Mouse (Mus musculus) ovary, postnatal 10 days (tissue): Measurements from ENCODE around the gene Zfp609.
"Not testable (repeated sequence)": the region's sequence is repeated elsewhere in the genome, so short reads cannot be mapped to it uniquely, and the experiment has no call there.

ENCODE experiments used
- DNase-seq: peaks from one replicate; pipeline ENCODE4 v3.0.0; 2022; ENCODE audit warnings: low spot score

Gene Zfp609

DNA sequence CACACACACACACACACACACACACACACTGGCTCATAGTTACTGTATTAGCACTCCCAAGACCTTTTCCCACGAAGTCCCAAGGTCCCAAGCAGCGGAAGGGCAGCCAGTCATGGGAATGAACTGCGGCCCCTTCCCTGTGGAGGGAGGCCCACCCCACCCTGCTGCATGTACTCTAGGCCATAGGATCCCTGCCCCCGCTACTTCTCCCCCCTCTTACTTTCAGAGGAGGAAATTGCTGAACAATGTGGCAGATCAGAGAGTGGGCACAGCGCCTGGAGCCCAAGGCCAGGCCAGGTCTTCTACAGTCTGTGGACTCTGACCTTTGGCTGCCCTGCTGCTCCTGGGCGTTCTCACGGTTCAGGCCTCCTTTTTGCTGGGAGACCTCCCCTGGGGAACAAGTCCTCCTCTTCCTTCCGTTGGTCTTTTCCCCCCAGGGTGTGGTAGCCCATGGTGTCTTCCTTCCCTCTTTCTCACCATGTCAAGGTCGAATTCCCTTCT is 155.9 kb downstream of the Zfp609 start:
- DNase-seq: no peak

DNA sequence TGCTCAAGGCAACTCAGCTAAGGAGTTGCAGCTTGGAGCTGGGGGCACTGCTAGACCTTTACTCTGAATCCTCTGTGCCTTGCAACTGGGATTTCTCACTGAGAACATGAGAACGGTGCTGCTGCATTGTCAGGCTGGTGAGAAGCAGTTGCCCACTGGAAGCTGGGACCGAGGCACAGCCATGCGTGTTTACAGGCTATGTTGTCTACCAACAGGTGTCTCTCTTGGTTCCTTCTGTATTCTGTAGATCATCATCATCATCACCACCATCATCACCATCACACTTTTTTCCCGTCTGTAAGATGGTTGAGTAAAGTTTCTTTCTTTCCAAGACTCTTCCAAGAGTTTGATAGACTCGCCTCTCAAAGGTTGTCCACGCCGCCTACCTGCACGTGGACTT is 159.7 kb downstream of the Zfp609 start, which contains the start of gene Oaz2:
Gene Oaz2, plus strand, starts transcription at position 301 of the 400 bp plus-strand sequence.
- DNase-seq: no peak

DNA sequence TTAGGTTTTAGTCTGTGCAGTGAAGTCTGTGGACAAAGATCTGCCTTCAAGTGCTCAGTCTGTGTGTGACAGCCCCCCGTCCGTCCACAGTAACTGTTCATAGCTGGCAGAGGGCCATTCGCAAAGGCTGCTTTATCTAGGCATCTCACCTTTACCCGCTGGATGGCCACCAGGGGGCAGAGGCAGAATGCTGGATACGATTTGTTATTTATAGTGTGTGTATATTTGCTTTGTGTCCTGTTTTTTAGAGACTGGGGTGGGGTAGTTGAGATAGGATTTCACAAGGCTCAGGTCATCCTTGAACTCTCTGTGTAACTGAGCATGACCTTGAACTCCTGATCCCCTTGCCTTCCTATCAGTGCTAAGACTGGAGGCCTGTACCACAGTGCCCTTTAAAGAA is 161.3 kb downstream of the Zfp609 start:
- DNase-seq: no peak

DNA sequence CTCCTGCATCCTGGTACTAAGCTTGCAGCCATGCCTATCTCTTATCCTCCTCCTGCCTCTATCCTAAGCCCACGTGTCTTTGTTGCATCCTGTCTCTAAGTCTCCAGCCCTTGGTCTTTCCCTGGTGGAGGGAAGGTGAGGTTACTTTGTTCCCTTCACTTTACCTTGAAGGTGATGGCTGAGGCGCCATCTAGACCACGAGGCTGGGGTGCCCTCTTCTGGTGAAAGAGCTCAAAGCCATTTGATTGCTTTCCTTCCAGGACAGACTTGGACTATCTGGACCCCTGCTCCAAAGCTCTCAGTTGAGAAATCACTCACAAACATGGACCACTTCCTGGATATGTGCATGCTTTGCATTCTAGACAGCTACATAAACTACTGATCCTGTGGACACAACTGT is 163.2 kb downstream of the Zfp609 start:
- peak; percentile 46 for DNase-seq

DNA sequence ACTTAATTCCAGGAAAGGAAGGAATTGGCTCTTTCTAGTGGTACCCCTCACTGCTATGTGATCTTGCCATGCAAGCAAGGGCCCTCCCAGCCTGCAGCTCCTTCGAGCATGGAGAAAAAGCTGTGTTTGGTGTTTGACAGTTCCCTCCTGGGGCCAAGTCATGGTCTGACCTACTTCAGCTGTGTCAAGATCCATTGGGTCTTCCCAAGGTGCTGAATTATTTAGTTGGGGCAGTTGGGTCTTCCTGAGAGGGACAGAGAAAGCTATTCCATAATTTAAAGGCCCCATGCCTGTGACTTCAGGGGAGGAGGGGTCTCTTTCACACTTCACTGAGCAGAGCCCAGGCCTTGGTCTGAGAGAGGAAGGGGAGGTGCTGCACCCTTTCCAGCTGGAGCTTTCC is 165.9 kb downstream of the Zfp609 start:
- DNase-seq: no peak

DNA sequence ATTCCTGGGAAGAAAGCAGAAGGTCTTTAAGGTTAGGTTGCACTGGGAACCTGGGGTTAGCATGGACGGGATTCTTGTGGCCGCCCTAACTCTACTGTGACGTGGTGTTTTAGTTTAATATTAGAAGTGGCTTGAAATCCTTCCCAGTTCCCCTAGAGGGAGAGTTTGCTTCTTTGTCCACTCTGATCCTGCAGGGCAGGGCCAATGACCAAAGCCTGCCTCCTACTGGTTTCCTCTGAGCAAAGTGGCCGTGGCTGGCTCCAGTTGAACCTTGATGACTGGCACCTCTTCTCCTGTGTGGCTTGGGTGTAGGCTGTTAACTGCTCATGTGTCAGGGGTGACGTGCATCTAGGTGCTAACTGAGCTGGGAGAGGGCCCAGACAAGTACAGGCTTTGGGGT is 166.3 kb downstream of the Zfp609 start:
- no peak for DNase-seq

DNA sequence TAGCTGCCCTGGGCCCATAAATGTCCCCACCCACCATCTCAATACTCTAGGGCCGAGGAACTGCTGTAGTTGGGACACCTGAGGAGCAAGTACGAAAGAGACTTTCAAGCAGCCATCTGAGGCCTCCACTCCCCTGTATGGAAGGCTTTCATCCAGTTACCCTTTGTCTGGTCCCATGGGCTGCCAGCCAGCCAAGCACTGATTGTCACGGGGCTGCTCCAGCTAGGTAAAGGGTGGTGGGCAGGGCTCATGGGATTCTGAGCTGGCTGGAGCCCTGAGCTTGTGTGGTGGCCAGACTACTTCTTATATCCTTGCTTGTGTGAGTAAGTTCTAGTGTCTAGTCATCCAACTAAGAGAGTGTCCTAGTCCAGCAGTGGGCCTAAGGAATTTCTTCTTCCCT is 170.1 kb downstream of the Zfp609 start:
- no peak for DNase-seq

DNA sequence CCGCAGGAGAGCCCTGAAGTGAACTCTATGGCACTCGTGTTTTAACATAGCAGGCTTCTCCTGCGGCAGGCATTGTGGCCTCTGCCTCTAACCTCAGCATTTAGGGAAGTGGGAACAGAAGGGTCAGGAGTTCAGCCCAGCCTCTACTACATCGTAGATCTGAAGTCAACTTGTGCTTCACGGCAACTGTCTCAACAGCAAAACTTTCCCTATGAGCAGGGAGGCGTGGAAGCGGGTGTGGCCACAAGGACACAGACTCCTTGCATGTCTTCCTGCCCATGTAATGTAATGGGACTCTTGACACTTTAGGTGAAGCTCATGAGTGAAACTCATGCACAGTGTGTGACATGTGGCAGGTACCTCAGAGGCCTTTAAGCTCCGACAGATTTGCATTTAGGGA is 171.8 kb downstream of the Zfp609 start:
- no peak for DNase-seq

DNA sequence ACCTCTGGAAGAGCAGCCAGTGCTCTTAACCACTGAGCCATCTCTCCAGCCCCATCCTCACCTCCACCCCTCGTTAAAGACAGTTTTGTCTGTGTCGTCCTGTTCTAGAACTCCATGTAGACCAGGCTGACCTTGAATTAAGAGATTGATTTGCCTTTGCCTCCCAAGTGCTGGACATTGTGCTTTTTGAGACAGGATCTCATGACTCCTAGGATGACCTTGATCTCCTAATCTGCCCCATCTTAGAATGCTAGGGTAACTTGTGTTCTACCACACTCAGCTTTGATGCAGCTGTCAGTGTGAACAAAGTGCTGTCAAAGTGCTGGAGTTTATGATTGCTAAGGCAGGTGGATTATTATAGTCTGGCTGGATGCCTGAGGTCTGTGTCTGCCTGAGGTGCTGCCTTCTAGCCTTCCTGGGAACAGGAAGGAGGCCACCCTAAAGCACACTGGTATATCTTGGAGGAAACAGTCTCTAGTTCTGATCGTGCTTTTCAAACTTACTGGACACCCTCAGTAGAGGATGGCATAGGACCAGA is 172.6 kb downstream of the Zfp609 start:
- no peak for DNase-seq

DNA sequence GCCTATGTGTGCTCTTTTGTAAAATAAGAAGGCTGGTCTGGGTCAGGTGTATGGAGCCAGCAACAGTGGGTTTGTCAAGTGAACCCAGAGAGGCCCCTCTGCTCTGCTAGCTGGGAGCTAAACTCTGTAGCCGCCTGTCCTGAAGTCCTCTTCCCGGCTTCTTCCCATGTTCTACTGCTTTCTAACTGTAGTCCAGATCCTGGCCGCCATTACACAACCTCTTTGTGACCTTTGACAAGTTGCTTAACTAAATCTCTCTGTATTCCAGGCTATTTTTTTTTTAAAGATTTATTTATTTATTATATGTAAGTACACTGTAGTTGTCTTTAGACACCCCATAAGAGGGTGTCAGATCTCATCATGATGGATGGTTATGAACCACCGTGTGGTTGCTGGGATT is 173.6 kb downstream of the Zfp609 start:
- DNase-seq: no peak

DNA sequence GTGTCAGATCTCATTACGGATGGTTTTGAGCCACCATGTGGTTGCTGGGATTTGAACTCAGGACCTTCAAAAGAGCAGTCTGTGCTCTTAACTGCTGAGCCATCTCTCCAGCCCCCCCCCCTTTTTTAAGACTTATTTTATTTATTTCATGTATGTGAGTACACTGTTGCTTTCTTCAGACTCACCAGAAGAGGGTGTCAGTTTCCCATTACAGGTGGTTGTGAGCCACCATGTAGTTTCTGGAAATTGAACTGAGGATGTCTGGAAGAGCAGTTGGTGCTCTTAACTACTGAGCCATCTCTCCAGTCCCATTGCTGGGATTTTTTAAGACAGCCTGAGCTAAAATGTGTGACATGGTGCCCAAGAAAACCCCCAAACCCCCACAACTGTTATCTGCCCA is 175.4 kb downstream of the Zfp609 start:
- DNase-seq: not testable (repeated sequence)

DNA sequence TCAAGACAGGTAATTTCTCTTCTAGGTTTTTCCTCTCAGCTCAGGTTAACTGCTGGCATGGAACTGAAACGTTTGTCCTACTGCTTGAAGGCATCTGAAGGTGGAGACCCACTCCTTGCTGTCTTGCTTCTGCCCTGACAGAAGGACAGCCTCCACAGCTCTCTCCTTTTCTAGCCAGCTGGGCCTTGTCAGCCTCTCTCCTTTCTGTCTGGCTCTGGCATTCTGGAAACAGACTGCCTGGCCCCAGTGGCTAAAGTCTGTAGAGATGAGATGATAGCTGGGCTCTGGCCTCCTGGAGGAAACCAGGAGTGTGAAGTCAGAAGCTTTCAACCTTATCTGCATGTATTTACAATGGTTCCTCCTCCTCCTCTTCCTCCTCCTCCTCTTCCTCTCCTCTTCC is 177.4 kb downstream of the Zfp609 start:
- no peak for DNase-seq

DNA sequence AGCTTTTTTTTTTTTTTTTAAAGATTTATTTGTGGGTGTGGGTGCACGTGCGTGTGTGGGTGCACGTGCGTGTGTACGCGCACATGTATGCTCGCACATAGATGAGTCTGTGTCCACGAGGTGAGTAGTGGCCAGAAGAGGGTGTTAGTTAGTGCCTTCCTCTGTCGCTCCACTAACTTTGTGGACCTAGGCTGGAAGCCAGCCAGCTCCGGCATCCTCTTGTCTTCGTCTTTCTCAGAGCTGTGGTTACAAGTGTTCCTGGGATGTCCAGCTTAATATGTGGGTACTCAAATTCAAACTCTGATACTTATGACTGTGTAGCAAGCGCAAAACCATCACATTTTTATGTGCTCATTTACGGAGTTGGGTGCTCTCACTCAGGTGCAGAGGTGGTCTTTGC is 178.6 kb downstream of the Zfp609 start:
- no peak for DNase-seq

DNA sequence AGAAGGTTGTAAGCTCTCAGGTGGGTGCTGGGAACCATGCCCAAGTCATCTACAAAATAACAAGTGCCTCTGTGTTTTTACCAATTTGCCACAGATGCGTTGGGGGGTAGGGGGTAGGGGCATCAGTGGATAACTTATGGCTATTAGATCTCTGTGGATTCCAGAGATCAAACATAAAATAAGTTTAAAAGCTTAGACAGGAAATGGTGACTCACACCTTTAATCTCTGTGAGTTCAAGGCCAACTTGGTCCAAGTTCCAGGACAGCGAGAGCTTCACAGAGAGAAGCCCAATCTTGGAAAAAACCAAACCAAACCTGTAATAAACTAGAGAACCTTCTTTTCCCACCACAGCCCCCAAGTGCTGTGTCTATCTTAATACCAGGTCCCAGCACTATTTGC is 180.6 kb downstream of the Zfp609 start:
- no peak for DNase-seq

DNA sequence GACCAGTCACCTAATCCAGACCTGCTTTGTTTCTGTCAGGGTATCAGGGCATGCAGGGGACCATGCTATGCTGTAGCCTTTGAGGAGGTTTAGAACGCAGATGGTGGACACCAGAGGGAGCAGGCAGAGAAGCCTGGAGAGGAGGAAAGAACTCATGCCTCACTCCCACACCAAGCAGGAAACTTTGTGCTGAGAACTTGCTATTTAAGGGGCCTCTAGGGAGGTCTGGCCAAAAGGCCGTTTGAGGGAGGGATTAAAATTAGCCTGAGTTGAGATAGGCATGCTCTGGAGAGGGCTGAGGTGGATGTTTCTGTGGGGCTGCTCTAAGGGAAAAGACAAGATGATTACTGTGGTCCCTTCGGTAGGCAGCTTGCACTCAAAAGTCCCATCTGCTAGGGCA is 181.4 kb downstream of the Zfp609 start:
- no peak for DNase-seq

DNA sequence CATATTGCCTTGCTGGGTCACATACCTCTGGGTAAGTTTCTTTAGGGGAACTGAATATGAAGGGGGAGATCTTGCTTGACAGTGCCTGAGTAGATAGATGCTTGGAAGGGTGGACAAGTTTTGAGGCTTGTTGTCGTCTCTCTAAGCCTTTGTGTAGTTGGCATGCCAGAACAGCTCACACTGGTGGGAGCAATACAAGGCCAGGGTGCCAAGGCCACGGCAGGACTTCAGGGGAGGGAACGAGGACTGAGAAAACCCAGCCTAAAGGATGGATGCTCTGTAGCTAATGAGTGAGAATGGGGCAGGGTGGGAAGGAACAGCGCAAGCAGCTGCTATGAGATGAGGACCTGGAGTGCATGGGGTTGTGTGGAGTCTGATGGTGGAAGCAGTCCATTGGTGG is 182.4 kb downstream of the Zfp609 start:
- no peak for DNase-seq

DNA sequence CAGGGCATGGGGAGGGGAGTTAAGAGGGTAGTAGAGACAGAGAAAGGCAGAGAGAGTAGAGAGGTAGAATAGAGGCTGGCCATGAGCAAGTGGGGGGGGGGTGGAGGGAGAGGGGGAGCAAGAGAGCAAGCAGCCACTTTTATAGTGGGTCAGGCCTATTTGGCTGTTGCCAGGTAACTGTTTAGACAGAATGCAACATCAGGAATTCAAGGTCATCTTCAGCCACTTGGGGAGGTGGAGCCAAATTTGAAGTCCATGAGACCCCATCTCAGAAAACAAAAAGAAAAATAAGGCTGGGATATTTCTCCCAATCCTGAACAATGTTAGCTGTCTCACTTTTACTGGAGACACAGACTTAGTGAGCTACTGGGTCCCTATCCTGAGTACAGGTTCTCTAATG is 184.8 kb downstream of the Zfp609 start:
- DNase-seq: no peak
